Mouse (Mus musculus) stomach, postnatal 0 days (tissue): ENCODE data around the gene Chst11.

ENCODE experiments used
- CTCF ChIP-seq: IDR thresholded peaks from 2 replicates; pipeline ENCODE4 v1.5.1; 2016; ENCODE audit warnings: antibody characterized with exemption, low read depth, mild to moderate bottlenecking, moderate library complexity
- EP300 ChIP-seq: optimal IDR thresholded peaks from 2 replicates; pipeline ENCODE3; 2016; ENCODE audit warnings: antibody characterized with exemption

DNA sequence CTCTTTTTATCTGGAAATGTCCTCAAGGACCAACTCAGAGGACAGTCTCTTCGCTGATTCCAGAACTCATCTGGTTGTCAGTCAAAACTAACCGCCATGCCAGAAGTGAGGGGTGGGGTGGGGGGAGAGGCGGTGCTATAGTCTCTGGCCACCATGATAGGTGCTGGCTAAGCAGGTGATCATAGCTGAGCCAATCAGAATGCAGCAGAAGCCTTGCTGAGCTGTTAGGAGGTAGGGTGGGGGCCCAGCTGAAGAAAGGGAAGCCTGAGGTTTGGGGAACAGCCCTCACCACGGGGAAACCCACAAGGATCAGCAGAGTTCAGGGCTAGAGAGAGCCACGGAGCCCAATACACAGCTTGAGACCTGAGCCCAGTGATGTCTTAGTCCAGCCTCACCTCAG is 11.1 kb upstream of the Chst11 start:
- TF ChIP-seq CTCF (no peak), EP300 (no peak)
